Mouse (Mus musculus) skeletal muscle tissue, adult 2 months (tissue): Measurements from ENCODE around the gene U2surp.
"Not testable (repeated sequence)": the region's sequence is repeated elsewhere in the genome, so short reads cannot be mapped to it uniquely, and the experiment has no call there.

Experiments
- DNase-seq: peaks from one replicate; pipeline ENCODE4 v3.0.0-alpha.2; 2012; ENCODE audit warnings: low read depth, low spot score

U2surp gene

GRCm38 (mm10) chr9:95469011-95469576 lies 42.7 kb downstream of the U2surp start:
- not testable (repeated sequence) for DNase-seq

- DNase-seq, result no peak
Measured at GRCm38 (mm10) chr9:95464028-95464427, 47.8 kb downstream of the U2surp start.

- no peak for DNase-seq
Measured at GRCm38 (mm10) chr9:95451931-95452330, 59.9 kb downstream of the U2surp start.

- no peak for DNase-seq
Measured at GRCm38 (mm10) chr9:95450586-95450985, 61.2 kb downstream of the U2surp start.

- no peak for DNase-seq
Measured at GRCm38 (mm10) chr9:95442321-95442731, 69.5 kb downstream of the U2surp start.

- no peak for DNase-seq
Measured at GRCm38 (mm10) chr9:95437883-95438282, 73.9 kb downstream of the U2surp start.

- no peak for DNase-seq
Measured at GRCm38 (mm10) chr9:95436294-95436613, 75.5 kb downstream of the U2surp start.

GRCm38 (mm10) chr9:95435506-95436293 lies 76.1 kb downstream of the U2surp start:
- no peak for DNase-seq

GRCm38 (mm10) chr9:95428277-95428676 lies 83.5 kb downstream of the U2surp start:
- no peak for DNase-seq

GRCm38 (mm10) chr9:95413911-95414310 lies 97.9 kb downstream of the U2surp start:
- DNase-seq, result no peak

GRCm38 (mm10) chr9:95412047-95412446 lies 99.7 kb downstream of the U2surp start:
- DNase-seq, result no peak

- DNase-seq, result no peak
Measured at GRCm38 (mm10) chr9:95407586-95408220, 104.1 kb downstream of the U2surp start.
